Mouse (Mus musculus): ENCODE measurements at regions not wholly inside any gene's neighbourhood (a gene's known extent, or its start where the extent isn't known, plus 50 kb on each side); places are given as distances from the start of the nearest gene placed in this dataset.

DNA sequence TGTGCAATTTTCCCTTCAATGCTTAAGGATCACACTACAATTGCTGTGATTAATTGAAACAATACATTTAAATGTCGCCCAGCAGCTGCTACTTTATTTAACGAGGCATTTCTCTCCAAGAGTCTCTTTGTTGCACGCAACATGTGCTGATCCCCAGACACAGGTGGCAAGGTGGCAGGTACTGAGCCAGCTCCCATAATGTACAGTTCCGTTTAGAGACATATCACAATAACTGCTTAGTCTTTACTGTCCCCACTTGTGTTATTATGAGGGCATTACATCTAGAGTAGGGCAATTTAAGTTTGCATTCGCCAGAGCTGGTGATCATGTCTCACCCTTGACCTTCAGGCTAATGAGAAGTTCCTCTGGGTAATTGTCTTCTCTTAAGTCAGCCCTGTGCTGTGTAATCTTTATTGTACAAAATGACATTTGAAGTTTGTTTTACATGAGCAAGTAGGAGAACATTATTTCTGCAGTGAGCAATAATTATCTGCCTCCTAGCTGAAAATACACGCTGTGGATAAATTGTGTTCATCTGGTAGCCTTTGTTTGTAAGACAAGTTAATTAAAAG, 1005.7 kb upstream of the Nudt12 start:
- DNase-seq (ENCODE audit: low spot score), result no peak

DNA sequence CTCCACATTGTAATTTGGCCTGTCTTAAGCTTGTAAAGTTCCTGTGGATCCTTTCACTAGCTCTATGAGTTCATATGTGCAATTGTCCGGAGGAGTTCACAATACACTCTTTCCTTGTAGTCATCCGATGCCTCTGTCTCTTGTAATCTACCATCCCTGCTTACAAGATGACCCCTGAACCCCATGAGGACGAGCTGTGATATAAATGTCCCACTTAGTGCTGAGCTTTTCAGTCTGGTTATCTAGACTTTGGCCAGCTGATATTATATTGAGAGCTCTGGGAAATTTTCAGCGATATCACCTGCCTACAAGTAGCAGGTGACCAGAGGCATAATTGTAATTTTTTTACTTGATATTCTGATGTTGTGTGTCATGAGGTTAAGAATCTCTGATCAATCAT, 984.8 kb upstream of the Nudt12 start:
- no peak for DNase-seq (ENCODE audit: low spot score)

DNA sequence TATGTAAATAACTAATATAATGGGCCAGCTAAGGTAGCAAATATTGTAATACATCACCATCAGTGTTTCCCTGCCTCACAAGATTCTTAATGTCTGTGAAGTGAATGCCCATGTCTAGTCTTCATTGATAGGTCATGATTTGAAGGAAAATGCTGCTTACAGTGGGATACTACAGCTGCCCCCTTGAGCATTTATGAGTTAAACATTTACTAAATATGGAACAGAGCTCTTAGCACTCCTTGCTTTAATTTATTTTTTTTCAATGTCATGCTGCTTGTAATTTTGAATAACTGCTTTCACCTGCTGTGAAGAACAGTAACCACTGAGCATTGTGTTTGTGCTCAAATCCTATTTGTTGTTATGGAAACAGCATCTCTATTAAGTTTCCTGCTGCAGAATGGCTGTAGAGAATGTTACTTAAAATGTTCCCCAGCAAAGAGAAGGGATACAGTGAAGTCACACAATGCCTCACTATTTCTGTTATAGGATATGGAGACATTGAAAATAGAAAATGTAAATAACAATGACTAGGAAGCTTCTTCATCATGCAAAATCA, 966.2 kb upstream of the Nudt12 start:
- DNase-seq (ENCODE audit: low spot score), result no peak

DNA sequence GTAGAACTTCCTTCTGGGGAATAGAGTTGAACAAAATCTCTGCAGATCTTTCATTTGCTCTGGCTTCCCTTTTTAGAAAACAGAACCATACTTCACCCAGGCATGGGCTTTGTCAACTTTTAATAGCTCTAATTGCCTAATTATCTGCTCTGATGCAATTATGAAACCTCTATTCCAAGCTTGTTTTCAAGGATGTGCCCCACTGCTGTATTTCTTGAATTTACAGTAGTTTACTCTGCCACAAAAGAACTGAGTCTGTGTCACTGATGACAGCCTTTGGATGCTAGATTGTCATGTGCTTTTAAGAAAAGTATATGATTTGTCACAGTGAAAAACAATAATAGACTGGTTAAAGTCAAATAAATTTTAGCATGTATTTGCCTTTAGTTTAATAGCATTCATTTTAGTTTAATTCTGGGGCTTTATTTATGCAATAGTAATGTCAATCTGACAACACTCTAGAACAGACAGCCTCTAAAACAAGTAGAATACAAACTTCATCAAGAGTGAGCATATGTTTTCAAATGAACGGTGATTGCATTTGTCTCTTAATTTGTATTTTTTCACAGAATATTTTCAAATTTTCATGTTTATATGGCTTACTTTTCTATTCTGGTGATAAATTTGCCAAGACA, 964.1 kb upstream of the Nudt12 start:
- no peak for DNase-seq (ENCODE audit: low spot score)

- DNase-seq (ENCODE audit: low spot score), result no peak
Observed at GRCm38 (mm10) chr17:59967383-59967782, 954.2 kb upstream of the Nudt12 start.

DNA sequence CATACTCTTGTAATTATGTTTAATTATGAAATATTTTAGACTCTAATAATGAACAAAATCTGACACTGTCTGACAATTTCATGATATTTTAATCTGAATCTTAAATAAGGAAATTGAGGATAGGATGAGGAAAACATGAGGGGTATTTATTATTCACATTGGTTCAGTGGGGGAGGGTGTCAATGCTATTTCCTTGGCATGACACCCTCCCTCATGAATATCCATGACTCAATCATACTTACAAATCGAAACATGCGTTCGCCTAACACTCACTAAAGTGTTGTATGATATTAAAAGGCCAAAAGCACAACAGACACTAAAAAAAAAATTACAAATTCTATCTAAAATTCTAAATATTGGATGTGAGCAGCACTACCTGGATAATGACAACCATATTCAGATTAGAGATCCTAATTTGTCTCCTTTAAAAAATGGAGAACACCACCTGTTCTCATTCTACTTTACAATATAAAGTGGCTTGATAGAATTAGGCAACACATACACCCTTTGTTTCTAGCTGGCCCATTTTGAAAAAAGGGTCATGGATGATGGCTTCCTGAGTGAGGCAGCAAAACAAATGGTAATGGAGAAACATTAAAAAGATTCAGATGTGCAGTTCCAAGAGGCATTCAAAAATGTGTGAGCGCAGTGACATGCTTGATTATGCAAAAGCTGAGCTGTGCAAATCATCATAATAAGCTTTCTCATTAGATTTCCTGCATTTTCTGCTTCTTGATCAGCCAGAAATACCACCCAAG, 942.3 kb upstream of the Nudt12 start:
- DNase-seq (ENCODE audit: low spot score), result no peak

- DNase-seq (ENCODE audit: low spot score), result no peak
Observed at GRCm38 (mm10) chr17:59946433-59946832, 933.3 kb upstream of the Nudt12 start.

DNA sequence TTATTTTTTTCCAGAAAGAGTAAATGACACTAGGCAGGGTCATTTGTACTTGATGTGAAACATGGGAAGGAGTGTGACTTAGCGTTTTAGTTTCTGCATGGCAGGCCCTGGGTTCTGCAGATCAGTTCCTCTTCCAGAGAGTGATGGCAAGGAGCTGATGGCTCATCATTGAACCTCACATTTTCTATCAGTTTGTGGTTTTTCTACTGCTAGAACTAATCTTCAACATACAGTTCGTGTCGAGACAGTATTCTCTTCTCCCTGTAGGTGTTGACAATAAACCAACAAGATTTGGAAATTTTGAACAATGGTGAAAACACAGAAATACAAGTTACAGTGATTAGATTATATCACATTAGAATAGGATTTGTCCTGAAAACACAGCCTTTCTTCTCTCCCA, 891.2 kb upstream of the Nudt12 start:
- DNase-seq (ENCODE audit: low spot score), result no peak

GRCm38 (mm10) chr17:59877791-59878190, 864.6 kb upstream of the Nudt12 start:
- DNase-seq (ENCODE audit: low spot score), result no peak

GRCm38 (mm10) chr17:59848853-59849252, 835.7 kb upstream of the Nudt12 start:
- DNase-seq (ENCODE audit: low spot score), result peak; percentile 23

DNA sequence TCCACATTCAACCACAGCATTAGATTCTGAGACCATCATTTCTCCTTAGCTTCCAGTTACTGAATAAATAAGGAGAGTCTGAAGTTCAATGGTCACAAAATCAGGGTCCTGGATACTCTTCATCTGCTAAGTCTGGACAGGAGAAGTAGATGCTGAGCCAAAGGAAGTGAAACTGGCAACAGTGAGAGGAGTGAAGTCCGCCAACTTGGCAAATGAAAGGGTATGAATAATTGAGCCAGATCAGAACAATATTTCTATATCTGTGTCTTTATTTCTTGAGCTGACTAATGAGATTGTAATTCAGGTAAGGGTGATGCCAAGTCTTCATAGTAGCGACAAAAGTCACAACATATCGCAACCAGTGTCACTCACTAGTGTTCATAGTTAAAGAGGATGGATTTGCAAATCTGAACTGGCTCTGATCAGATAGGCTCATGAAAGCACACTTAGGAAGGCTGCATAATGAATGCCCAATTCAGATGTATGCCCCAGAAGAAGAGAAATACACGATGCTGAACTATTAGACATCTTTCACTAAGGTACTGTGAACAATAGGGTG, 832.2 kb upstream of the Nudt12 start:
- no peak for DNase-seq (ENCODE audit: low spot score)

- DNase-seq (ENCODE audit: low spot score), result no peak
Observed at GRCm38 (mm10) chr17:59805870-59806269, 792.7 kb upstream of the Nudt12 start.

GRCm38 (mm10) chr17:59793434-59793833, 780.3 kb upstream of the Nudt12 start:
- DNase-seq (ENCODE audit: low spot score), result no peak

- peak; percentile 23 for DNase-seq (ENCODE audit: low spot score)
Observed at GRCm38 (mm10) chr17:59792780-59793179, 779.6 kb upstream of the Nudt12 start.

- peak; percentile 9 for DNase-seq (ENCODE audit: low spot score)
Observed at GRCm38 (mm10) chr17:59774075-59774474, 760.9 kb upstream of the Nudt12 start.

GRCm38 (mm10) chr17:59766580-59766979, 753.4 kb upstream of the Nudt12 start:
- DNase-seq (ENCODE audit: low spot score), result no peak

DNA sequence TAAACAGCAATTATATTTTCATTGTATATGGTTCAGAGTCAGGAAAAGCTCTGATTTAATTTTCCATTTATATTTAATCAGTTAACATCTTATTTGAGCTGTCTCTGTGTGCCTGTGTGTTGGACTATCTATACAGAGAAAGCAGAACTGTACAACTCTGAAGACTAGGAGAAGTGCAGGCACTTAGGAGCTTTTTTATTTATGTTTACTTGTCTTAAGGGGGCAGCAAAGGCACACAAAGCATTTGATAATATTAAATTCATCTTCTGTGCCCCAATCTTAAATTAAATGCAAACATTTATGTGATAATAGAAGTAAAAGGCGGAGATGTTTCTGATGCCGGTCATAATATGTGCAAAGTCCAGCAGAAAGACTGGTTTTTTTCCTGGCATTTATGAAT, 751.3 kb upstream of the Nudt12 start:
- no peak for DNase-seq (ENCODE audit: low spot score)

DNA sequence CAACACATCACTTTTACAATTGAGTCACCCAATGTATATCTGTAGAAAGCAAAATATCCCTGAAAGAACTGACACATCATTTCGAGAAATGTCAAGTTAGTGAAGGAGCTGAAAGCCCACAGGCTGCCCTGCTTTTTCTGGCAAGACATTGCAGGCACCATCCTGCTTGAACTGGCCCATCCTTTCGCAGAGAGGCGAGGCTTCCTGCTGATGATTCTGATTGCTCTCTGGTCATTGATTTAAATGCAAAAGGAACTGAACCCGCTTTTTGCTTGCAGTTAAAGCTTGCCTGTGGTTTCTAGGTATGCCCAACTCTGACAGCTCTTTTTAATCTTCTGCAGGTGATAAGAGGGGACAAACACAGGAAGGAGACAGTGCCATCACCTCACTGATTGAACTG, 748.9 kb upstream of the Nudt12 start:
- no peak for DNase-seq (ENCODE audit: low spot score)

GRCm38 (mm10) chr17:59760889-59761288, 747.7 kb upstream of the Nudt12 start:
- no peak for DNase-seq (ENCODE audit: low spot score)

DNA sequence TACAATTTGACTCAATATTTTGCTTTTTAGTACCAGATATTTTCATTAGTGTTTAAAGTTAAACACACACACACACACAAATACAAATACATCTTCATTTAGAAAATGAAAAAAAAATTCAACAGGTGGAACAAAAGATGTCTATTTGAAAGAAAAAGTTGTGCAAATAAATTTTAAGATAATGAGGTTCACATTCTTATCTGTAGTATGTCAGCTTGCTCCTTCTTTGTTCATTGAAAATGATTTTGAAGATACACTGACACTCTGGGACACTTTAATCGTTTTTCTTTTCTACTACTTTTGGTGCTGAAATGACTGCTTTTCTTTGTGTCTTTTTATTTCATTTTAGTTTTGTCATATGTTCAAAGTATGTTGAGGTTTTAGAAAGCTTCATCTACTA, 732.9 kb upstream of the Nudt12 start:
- DNase-seq (ENCODE audit: low spot score), result no peak

Data from embryo, embryonic 10 days (tissue).